Mouse (Mus musculus) kidney, postnatal 25 days (tissue): ENCODE measurements around the gene Armh4.

Source experiments
- DNase-seq, 2 experiments: peaks; one replicate each; pipeline ENCODE4 v3.0.0; 2021; ENCODE audit warnings: mixed read lengths in 2 of 2

The Armh4 gene

DNA sequence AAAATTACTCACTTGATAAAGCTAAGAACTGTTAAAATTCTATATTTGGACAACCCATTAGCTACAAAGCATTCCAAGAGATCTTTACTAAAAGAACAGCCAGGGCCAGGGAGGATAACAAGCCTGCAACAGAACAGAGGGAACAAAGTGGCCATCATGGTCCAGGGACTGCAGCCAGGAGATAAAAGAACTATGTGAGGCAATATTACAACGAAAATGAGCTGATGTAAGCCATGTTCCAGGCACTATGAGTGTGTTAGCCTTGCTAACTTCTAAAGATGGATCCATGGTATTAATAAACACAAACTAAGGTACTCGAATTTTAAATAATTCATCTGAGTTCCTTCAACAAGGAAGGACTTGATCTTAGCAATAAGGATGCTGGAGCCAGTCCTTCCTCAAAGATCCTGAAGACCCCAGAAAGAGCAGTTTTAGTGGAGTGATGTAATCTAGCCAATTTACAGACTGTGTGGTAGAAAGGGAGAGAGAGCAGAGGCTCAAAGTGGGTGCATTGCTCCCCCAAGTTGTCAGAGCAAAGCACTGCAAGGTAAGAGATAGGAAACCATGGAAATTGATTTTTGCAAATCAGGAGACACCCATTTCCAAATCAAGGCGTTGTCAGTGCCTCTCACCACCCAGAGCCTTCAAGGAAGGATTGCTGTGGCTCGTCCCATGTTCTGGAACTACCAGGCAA is 59.7 kb downstream of the Armh4 start:
- DNase-seq: no peak

- DNase-seq: no peak
Measured at GRCm38 (mm10) chr14:49722782-49723181, 60.4 kb downstream of the Armh4 start.

GRCm38 (mm10) chr14:49721281-49721680 is 61.9 kb downstream of the Armh4 start:
- DNase-seq: no peak

DNA sequence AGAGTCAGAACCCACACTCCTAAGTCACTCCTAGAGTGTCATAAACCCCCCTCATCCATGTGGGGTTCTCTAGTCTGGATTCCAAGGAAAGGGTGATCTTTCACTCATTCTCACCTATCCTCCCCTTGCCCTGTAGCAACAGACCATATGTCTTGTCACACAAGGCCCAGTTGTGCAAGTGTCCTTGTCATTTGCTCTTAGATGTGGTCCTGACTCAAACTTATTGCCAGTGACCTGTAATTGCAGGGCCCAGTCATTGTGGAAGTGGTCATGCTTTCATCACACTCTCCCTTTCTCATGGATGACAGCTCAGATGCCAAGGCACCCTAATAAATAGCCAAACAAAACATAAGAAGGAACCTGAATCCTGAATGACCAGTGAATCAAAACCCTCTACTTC is 63.5 kb downstream of the Armh4 start:
- DNase-seq: no peak

DNA sequence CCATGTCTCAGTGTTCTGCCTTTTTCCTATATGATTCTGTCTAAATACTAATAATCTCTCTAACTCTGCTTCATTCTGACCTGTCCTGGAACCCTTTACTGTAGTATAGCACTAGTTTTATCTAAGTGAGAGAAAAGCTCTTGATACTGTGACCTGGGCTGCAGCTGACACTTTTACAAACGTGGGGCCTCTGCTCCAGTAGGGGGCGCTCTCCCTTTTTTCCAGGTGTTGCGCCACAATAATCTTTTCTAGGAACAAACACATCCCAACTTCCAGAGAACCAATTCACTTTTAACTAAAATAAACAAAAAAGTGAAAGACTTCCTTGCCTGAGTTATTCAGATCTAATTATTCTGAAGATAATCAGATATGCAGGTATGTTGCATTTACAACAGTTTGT is 72.2 kb downstream of the Armh4 start:
- DNase-seq: peak in 1 of 2 experiments; percentile 17

DNA sequence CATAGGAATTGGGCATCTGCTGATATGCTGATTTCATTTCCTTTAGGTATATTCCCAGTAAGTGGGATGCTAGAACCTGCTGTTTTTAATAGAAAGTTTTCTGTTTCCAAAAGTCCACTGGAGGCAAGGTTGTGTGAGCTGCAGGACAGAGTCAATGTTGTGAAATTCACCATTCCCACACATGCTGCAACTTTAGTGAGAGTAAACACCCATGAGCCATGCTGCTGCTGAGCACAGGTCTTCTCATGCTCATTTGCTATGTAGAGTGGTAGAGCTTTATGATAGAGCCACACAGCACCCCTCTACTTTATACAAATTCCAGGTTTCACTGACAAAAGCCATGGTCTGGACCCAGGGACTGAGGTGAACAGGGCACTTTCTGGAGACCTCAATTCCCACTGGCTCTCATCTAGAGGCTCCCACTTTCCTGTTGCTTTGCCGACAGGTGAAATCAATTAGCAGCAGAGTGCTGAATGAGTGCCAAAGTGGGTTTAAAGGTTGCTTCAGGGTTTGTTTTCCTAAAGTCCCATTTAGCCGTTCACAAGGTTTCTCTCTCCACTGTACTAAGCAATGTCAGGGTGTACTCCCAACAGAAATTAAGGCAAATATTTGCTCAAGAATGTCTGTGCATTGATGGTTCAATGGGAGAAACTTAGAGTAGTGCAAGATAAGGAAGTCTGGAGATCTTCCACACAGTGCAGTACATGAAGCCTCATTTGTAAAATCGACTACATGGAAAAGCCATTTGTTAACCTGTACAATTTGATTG is 79.6 kb downstream of the Armh4 start:
- peak in 1 of 2 experiments; percentile 5 for DNase-seq

- no peak for DNase-seq
Measured at GRCm38 (mm10) chr14:49679511-49680284, 103.5 kb downstream of the Armh4 start.

DNA sequence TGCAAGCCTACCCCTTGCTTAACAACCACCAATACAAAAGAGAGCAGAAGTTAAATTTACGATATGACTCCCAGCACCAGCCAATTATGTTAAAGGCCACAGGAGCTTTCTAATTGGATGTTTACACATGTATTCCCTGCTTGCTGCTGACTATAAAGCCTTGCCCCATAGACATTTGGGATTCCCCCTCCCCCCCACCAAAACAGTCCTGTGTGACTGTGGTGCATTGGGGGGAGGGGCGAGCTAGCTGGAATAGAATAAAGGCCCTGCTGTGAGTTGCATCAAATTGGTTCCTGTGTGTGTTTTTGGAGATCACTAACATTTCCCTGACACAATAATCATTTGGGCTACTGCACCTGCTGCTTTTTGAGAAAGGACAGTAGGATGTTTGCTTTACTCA is 106.6 kb downstream of the Armh4 start:
- no peak for DNase-seq

DNA sequence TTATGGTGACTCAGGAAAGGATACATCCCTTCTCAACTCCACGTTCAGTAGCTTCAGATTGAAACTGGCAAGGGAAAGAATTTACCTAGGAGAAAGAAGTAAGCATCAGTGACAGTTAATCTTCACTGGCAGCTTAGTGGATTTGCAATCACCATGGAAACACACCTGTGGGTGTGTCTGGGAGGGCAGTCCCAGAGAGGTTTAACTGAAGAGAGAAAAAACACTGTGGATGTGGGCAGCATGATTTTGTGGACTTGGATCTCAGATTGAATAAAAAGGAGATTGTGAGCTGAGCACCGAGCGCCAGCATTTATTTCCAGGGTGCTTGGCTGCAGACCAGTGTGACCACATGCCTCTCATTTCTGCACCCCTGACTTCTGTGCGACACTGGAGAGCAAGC is 122.7 kb downstream of the Armh4 start:
- no peak for DNase-seq

GRCm38 (mm10) chr14:49649191-49649590 is 134.0 kb downstream of the Armh4 start:
- no peak for DNase-seq

GRCm38 (mm10) chr14:49637422-49637821 is 145.8 kb downstream of the Armh4 start:
- DNase-seq: no peak

DNA sequence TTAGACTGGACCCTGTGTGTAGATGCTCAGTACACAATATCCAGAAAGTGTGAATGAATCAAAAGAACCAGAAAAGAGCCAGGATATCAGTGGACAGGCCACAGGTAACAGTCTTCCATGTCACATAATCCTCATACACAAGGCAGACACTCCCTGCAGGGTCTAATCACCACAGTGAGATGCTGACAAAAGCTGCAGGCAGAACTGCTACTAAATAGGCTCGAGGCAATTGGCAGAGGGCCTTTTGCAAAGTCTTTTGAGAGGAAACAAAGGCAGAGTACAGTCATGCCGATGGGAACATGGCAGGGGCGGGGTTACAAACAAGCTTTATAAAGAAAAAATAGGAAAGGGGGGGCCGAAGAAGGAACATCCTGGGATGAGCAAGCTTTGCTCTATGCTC is 157.1 kb downstream of the Armh4 start:
- no peak for DNase-seq
